Mouse (Mus musculus) liver, embryonic 12.5 days (tissue): Measurements from ENCODE around the gene Pax4. TPM values are rescaled to one million over a fixed set of nuclear protein-coding genes. Genes with fewer than 3 reads are reported as not detected.

Experiments
- ATAC-seq: fragments of 200-750 bp; cut with Nextera tagmentation; 2 replicates; pipeline ENCODE4 v1.8.0; 2017; ENCODE audit warnings: moderate number of reproducible peaks, mild to moderate bottlenecking, moderate library complexity
- H3K27ac ChIP-seq: fragments of 300-500 bp; sonication (generic); 2 replicates; pipeline ENCODE4 v1.5.1; 2016; ENCODE audit warnings: mild to moderate bottlenecking
- H3K27me3 ChIP-seq: fragments of 300-500 bp; sonication (generic); replicated peaks from 2 replicates; pipeline ENCODE4 v1.6.1; 2016; ENCODE audit warnings: mild to moderate bottlenecking, moderate library complexity
- H3K36me3 ChIP-seq: fragments of 300-500 bp; sonication (generic); 2 replicates; pipeline ENCODE4 v1.6.1; 2016; ENCODE audit warnings: mild to moderate bottlenecking, moderate library complexity
- H3K4me1 ChIP-seq: fragments of 300-500 bp; sonication (generic); 2 replicates; pipeline ENCODE4 v1.6.1; 2016
- H3K4me2 ChIP-seq: fragments of 300-500 bp; sonication (generic); 2 replicates; pipeline ENCODE4 v1.6.1; 2016; ENCODE audit warnings: mild to moderate bottlenecking, moderate library complexity
- H3K4me3 ChIP-seq: fragments of 300-500 bp; sonication (generic); 2 replicates; pipeline ENCODE4 v1.5.1; 2016; ENCODE audit warnings: mild to moderate bottlenecking, moderate library complexity
- H3K9ac ChIP-seq: fragments of 300-500 bp; sonication (generic); 2 replicates; pipeline ENCODE4 v1.6.1; 2016; ENCODE audit warnings: mild to moderate bottlenecking, moderate library complexity
- H3K9me3 ChIP-seq: fragments of 300-500 bp; sonication (generic); replicated peaks from 2 replicates; pipeline ENCODE4 v1.6.1; 2016; ENCODE audit warnings: mild to moderate bottlenecking, moderate library complexity
- WGBS: fragments of 180-500 bp; shearing (Covaris S2); methylation state at CpG from one replicate; pipeline ENCODE4 v1.1.7; 2016; ENCODE audit not compliant: insufficient replicate concordance; 5-methylcytosine and 5-hydroxymethylcytosine counted together
- polyA plus RNA-seq: library from polyadenylated mRNA; unstranded; fragments of >200 nt; fragmentation: Nextera tagmentation; extraction: Ambion mirVana; gene quantifications from 2 replicates; pipeline ENCODE4 v1.2.1, GENCODE M21; 2016

Pax4 gene
- polyA plus RNA-seq, 1 experiment from 2014 or later: not detected

DNA sequence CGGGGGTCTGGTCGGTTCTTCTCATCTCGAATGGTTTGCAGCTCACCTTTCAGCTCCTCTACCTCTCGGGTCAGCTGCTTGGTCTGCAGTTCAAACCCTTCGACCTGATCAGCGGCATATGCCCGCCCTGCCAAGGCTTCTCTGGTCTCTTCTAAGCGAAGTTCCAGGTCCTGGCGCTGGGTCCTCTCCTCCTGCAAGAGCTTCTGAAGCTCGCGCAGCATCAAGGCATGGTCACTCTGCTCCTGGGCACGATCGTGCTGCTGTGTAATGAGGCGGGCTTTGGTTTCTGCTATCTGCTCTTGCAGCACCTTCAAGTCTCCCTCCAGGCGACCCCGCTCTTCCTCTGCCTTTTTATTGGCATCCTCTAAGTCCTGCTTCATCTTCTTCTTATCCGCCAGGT is 28.8 kb downstream of the Pax4 start:
- Histone ChIP-seq H3K9me3 (no peaks in the 10 kb centered on the region), H3K27ac (peak overlapping the region; percentile 92; the same call in 1 of the 2 replicates), H3K9ac (peak overlapping the region; percentile 88), H3K4me1 (peaks cover 48% of the 10 kb centered on the region), H3K4me3 (peak overlapping the region; percentile 80), H3K36me3 (peaks cover 48% of the 10 kb centered on the region), H3K4me2 (peak overlapping the region; percentile 94), H3K27me3 (no peaks in the 10 kb centered on the region)
- WGBS: 65% methylated on average over 17 of the region's 17 CpGs
- no peak for ATAC-seq

DNA sequence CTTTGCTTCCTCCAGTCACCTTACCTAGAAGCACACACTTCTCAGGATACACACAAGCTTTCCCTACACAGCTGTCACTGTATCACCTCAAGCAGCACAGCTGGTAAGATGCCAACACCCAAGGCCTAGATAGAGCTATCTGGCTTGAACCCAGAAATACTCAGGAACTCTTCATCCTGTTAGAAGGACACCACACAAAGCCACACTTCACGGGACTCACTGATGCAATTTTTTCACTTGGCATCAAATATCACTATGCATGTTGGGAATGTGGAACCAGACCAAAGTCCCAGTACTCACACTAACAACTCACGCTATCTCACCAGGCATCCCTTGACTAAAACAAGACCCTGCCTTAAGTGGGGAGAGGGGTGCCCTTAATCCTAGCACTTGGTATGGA is 29.5 kb downstream of the Pax4 start:
- 73% methylated on average over 2 of the region's 2 CpGs for WGBS
- H3K27me3 ChIP-seq: no peaks in the 10 kb centered on the region
- peak overlapping the region; percentile 80 for H3K4me3 ChIP-seq
- ATAC-seq: no peak
- peak overlapping the region; percentile 94 for H3K4me2 ChIP-seq
- H3K9ac ChIP-seq: 0 out of 2 replicates have a peak overlapping the region, but pooled peaks have one; percentile 8
- H3K36me3 ChIP-seq: peaks cover 48% of the 10 kb centered on the region
- H3K4me1 ChIP-seq: peaks cover 41% of the 10 kb centered on the region
- no peaks in the 10 kb centered on the region for H3K9me3 ChIP-seq
- no peak overlapping the region for H3K27ac ChIP-seq

DNA sequence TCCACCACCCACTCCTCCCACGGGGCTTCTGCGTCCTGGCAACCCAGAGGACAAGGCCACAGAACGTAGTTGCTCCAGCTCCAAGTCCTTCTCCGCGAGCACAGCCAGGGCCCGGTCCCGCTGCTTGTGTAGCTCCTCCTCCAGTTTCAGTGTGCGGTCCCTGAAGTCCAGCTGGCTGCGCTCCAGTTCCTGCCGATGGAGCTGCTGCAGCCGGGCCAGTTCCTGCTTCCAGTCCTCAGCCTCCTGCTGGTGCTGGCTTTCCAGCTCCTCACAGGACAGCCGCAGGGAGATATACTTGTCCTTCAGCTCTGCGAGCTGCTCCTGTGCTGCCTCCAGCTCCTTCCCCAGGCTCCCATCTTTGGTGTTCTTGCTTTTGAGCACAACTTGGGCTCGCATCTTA is 30.7 kb downstream of the Pax4 start:
- 90% methylated on average over 14 of the region's 14 CpGs for WGBS
- Histone ChIP-seq H3K36me3 (peaks cover 48% of the 10 kb centered on the region), H3K4me1 (peaks cover 40% of the 10 kb centered on the region), H3K27ac (no peak overlapping the region), H3K27me3 (no peaks in the 10 kb centered on the region), H3K4me2 (no peak overlapping the region), H3K4me3 (no peak overlapping the region), H3K9ac (no peak overlapping the region), H3K9me3 (no peaks in the 10 kb centered on the region)
- ATAC-seq: no peak

DNA sequence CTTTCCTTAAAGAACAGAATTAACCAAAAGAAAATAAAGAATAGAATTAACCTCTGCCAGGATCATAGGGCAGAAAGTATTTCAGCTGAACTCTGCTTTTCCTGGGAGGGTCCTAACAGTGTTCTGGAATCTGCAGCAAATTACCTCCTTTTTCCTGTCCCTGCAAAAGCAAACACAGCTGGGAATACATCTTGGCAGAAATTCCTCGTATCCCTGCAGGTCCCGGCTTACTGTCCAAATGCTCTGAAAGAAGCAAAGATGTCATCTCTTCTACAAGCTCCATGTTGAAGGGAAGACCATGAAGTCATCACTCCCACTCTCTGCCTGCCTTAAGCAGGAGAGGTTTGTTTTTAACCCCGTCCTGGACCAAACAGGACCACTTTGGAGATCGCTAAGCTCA is 32.2 kb downstream of the Pax4 start:
- Histone ChIP-seq H3K9me3 (no peaks in the 10 kb centered on the region), H3K9ac (no peak overlapping the region), H3K27me3 (no peaks in the 10 kb centered on the region), H3K4me2 (no peak overlapping the region), H3K36me3 (peaks cover 48% of the 10 kb centered on the region), H3K4me1 (peaks cover 27% of the 10 kb centered on the region), H3K4me3 (no peak overlapping the region), H3K27ac (no peak overlapping the region)
- WGBS: 79% methylated on average over 4 of the region's 4 CpGs
- no peak for ATAC-seq

DNA sequence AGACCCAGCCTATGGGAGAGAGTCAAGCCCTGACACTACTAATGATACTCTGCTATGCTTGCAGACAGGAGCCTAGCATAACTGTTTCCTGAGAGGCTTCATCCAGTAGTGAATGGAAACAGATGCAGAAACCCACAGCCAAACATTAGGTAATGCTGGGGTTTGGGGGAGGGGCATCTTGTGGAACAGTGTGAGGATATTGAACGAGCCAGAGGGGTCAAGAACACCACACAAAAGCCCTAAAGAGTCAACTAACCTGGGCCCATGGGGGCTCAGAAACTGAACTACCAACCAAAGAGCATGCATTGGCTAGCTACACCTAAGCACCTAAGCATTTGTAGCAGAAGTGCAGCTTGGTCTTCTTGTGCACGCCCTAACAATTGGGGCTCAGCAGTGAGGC is 37.9 kb downstream of the Pax4 start:
- peaks cover 16% of the 10 kb centered on the region for H3K36me3 ChIP-seq
- WGBS: 50% methylated on average over 2 of the region's 2 CpGs

DNA sequence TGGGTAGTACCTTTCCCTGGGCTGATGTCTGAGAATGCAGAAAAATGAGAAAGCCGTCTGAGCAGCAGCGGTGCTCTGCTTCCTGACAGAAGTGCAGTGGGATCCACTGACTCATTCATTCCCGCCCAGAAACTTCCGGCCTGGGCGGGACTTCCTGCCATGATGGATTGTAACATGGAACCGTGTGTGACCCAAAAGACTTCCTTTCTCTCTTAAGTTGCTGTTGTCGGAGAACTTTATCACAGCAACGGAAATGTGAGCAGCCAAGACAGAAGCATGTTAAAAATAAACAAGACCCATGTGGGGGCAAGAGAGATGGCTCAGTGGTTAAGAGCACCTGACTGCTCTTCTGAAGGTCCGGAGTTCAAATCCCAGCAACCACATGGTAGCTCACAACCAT is 39.1 kb downstream of the Pax4 start:
- no peak overlapping the region for H3K4me2 ChIP-seq
- H3K4me1 ChIP-seq: no peaks in the 10 kb centered on the region
- H3K27me3 ChIP-seq: no peaks in the 10 kb centered on the region
- H3K36me3 ChIP-seq: peaks cover 4% of the 10 kb centered on the region; the same call in 1 of the 2 replicates
- no peak for ATAC-seq
- WGBS: 40% methylated on average over 9 of the region's 9 CpGs
- no peak overlapping the region for H3K4me3 ChIP-seq
- no peak overlapping the region for H3K27ac ChIP-seq
- no peaks in the 10 kb centered on the region for H3K9me3 ChIP-seq
- no peak overlapping the region for H3K9ac ChIP-seq

More for the DNA sequence above, 37.9 kb downstream of the Pax4 start:
- no peak overlapping the region for H3K4me2 ChIP-seq
- no peak overlapping the region for H3K9ac ChIP-seq
- no peak overlapping the region for H3K4me3 ChIP-seq
- no peak overlapping the region for H3K27ac ChIP-seq
- H3K27me3 ChIP-seq: no peaks in the 10 kb centered on the region
- no peak for ATAC-seq
- no peaks in the 10 kb centered on the region for H3K4me1 ChIP-seq
- no peaks in the 10 kb centered on the region for H3K9me3 ChIP-seq

DNA sequence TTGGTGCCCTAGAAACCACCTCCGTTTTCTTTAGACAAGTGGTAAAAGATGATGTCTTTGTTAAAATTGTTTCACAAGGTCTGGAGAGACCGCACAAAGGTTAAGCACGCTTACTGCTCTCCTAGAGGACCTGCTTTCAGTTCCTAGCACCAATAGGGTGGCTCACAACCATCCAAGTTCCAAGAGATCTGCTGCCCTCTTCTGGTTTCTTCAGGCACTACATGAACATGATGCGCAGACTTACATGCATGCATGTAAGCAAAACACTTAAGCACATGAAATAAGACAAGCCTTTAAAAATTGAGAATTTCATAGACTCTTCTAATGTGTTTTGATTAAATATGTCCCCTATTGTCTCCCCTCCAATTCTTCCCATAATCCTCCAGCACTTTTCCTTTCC is 49.4 kb downstream of the Pax4 start:
- Histone ChIP-seq H3K9me3 (0 out of 2 replicates have a peak, but pooled peaks cover 6% of the 10 kb centered on the region), H3K27me3 (peaks cover 61% of the 10 kb centered on the region), H3K4me3 (no peak overlapping the region), H3K36me3 (no peaks in the 10 kb centered on the region), H3K27ac (no peak overlapping the region), H3K9ac (no peak overlapping the region), H3K4me1 (no peaks in the 10 kb centered on the region), H3K4me2 (no peak overlapping the region)
- ATAC-seq: no peak
- WGBS: 76% methylated on average over 4 of the region's 4 CpGs

DNA sequence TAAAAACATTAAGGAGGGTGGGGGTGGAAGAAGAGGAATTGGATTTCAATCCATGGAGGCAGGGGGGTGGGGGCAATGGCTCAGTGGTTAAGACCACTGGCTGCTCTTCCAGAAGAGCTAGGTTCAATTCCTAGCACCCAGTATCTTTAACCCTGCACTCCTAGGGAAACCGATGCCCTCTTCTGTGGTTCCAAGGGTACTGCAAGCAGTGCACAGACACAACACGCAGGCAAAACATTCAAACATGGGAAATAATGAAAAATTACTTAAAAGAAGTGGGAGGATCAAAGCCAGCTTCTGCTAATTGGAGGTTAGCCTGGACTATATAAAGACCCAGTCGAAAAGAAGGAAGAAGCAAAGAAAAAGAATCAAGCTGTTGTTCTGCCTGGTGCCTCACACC is 50.4 kb downstream of the Pax4 start:
- no peak for ATAC-seq
- H3K27ac ChIP-seq: no peak overlapping the region
- 0 out of 2 replicates have a peak, but pooled peaks cover 4% of the 10 kb centered on the region for H3K9me3 ChIP-seq
- no peaks in the 10 kb centered on the region for H3K4me1 ChIP-seq
- H3K36me3 ChIP-seq: no peaks in the 10 kb centered on the region
- 52% methylated on average over 3 of the region's 3 CpGs for WGBS
- no peak overlapping the region for H3K4me2 ChIP-seq
- H3K27me3 ChIP-seq: peaks cover 69% of the 10 kb centered on the region
- H3K4me3 ChIP-seq: no peak overlapping the region
- H3K9ac ChIP-seq: no peak overlapping the region

DNA sequence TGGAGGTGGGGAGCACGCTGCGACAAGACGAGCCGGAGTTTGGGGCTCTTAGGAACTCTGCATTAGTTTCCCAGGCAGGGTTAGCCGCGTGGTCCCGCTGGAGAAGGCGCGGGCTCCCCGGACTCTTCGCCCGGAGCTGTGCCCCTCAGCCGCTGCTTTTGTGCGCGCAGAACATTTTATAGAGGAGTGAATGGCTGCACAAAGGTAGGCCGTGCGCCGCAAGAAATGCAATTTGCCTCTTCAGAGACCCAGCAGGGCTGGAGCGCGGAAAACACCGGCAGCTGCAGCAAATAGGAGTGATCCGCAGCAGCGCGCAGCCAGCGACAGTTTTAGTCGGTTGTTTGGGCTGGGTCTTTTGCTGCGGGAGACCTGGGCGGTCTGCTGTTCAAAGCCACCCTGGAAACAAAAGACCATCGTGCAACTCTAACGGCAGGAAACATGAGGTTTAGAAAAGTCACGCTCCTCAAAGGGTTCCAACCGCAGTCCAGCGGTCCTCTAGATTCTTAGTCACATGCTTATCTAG is 51.4 kb downstream of the Pax4 start, which contains the start of gene Zfp800:
Gene Zfp800, minus strand, starts transcription at position 325 of the 523 bp plus-strand sequence.
- Histone ChIP-seq H3K27ac (no peak within 1 kb of the TSS), H3K27me3 (peaks cover 71% of the 10 kb centered on the region), H3K4me1 (no peaks in the 10 kb centered on the region), H3K9ac (no peak within 1 kb of the TSS), H3K36me3 (no peaks in the 10 kb centered on the region), H3K9me3 (0 out of 2 replicates have a peak, but pooled peaks cover 4% of the 10 kb centered on the region), H3K4me2 (peak within 1 kb of the TSS; percentile 57), H3K4me3 (peak within 1 kb of the TSS; percentile 44)
- no peak for ATAC-seq
- under 1% methylated on average over 33 of the region's 33 CpGs for WGBS

DNA sequence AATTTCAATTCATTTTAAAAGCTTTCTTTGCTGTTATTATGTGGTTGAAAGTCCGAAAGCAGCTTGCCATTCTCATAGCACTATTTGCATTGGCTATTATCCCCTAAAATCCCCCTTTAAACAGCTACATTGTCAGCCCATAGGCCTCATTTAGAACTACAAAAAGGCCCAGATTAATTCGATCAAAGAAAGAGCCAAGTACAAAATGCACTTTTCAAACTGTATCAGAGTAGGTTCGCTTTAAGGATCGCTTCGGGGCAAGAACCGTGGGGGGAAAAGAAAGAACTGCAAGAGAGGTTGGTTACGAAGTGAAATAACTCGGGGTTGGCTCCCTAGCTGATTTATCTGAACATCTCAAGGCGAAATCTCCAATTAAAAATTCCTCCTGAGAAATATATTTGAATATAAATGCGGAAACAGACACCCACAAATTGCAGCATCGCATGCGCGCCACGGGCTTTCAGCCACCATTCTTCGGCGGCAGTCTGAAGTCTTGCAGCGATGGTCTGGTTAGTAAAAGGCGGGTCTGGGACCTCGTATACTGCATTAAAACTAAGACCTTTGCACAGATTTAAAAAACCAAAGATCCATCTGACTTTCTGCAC is 52.2 kb downstream of the Pax4 start:
- Histone ChIP-seq H3K9ac (no peak overlapping the region), H3K9me3 (0 out of 2 replicates have a peak, but pooled peaks cover 4% of the 10 kb centered on the region), H3K4me2 (peak overlapping the region; percentile 57), H3K4me1 (no peaks in the 10 kb centered on the region), H3K4me3 (peak overlapping the region; percentile 44), H3K27me3 (peaks cover 68% of the 10 kb centered on the region), H3K36me3 (no peaks in the 10 kb centered on the region), H3K27ac (no peak overlapping the region)
- WGBS: 4% methylated on average over 19 of the region's 19 CpGs
- no peak for ATAC-seq

DNA sequence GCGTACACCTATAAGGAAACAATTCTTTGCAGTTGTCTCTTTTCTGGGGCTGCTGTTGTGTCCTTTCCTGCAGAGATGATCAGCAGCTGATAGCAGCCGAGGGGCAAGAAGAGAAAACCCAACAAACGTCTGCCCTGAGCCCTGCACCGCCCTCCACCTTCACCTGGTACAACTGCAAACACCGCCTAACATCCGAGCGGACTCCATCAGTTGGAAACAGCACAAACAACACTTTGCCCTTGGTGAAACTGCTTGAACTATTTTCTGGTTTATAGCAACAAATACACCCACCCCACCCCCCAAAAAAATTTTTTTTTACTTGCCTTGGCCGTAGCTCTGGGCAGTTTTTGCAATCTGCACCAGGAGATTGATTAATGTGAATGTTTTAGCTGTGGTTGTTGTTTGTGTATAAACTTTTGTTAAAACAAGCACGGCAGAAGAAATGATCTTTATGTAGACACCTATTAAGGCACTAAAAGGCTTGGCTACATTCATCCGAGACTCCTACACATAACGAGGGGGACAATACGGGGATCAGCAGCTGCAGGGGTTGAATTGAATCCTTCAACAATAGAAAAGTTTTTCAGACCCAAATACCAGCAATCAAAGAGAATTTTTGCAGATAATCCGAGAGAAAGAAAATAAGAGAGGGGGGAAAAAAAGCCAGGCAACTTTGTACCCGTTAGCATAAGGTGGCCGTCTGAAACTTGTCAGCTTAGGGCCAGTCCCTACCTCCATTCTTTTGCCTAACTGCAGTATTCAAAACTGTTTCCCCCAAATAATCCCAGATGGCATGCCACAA is 52.9 kb downstream of the Pax4 start:
- Histone ChIP-seq H3K36me3 (no peaks in the 10 kb centered on the region), H3K4me3 (no peak overlapping the region), H3K9me3 (0 out of 2 replicates have a peak, but pooled peaks cover 4% of the 10 kb centered on the region), H3K4me1 (no peaks in the 10 kb centered on the region), H3K4me2 (no peak overlapping the region), H3K9ac (no peak overlapping the region), H3K27me3 (peaks cover 67% of the 10 kb centered on the region), H3K27ac (no peak overlapping the region)
- 32% methylated on average over 15 of the region's 15 CpGs for WGBS
- no peak for ATAC-seq
